Mouse (Mus musculus) G1E (cell line): ENCODE measurements around the gene Ccser1. TPM values are rescaled to one million over a fixed set of nuclear protein-coding genes. Genes with fewer than 3 reads are reported as not detected.

Experiments
- ATAC-seq: 2 replicates; pipeline ENCODE4 v1.8.0; 2016; ENCODE audit warnings: mild to moderate bottlenecking; ENCODE audit not compliant: insufficient number of reproducible peaks, poor library complexity, low FRiP score, severe bottlenecking; ENCODE audit errors: extremely low read depth
- DNase-seq: peaks from one replicate; pipeline ENCODE4 v3.0.0; 2012; ENCODE audit warnings: low spot score
- H3K27me3 ChIP-seq: 2 replicates; pipeline ENCODE4 v1.6.1; 2012; ENCODE audit warnings: mild to moderate bottlenecking, low read length, inconsistent platforms; ENCODE audit not compliant: insufficient read depth
- H3K36me3 ChIP-seq: replicated peaks from 2 replicates; pipeline ENCODE3; 2012; ENCODE audit warnings: mild to moderate bottlenecking, inconsistent platforms
- H3K4me1 ChIP-seq: 2 replicates; pipeline ENCODE4 v1.6.1; 2012; ENCODE audit warnings: low read depth, low read length, inconsistent platforms, mixed read lengths; ENCODE audit not compliant: insufficient read depth
- H3K4me3 ChIP-seq: 2 replicates; pipeline ENCODE4 v1.5.1; 2012; ENCODE audit warnings: low read depth, mild to moderate bottlenecking, inconsistent platforms, low read length, moderate library complexity, mixed read lengths
- H3K9me3 ChIP-seq: replicated peaks from 2 replicates; pipeline ENCODE4 v1.6.1; 2012; ENCODE audit warnings: inconsistent platforms
- CTCF ChIP-seq: IDR thresholded peaks from 2 replicates; pipeline ENCODE4 v1.5.1; 2012; ENCODE audit warnings: low read depth, low read length, inconsistent platforms, mixed read lengths
- GATA1 ChIP-seq: IDR thresholded peaks from 2 replicates; pipeline ENCODE4 v1.6.1; 2012; ENCODE audit warnings: borderline replicate concordance, low read length, inconsistent platforms, mixed read lengths
- GATA2 ChIP-seq: IDR thresholded peaks from 2 replicates; pipeline ENCODE4 v1.6.1; 2012; ENCODE audit warnings: low read depth, low read length, inconsistent platforms, borderline replicate concordance
- POLR2AphosphoS5 ChIP-seq: IDR thresholded peaks from 2 replicates; pipeline ENCODE4 v1.6.1; 2012; ENCODE audit warnings: low read depth, low read length, inconsistent platforms; ENCODE audit not compliant: insufficient replicate concordance
- TAL1 ChIP-seq: conservative IDR thresholded peaks from 2 replicates; pipeline ENCODE4 v1.6.1; 2012; ENCODE audit warnings: low read depth, low read length, inconsistent platforms, mixed read lengths
- polyA plus RNA-seq: library from polyadenylated mRNA; stranded (reverse); fragments of >175 nt; gene quantifications from 2 replicates; pipeline ENCODE4 v1.2.3, GENCODE M21; 2012
- total RNA-seq, 2 experiments: library from RNA; stranded (forward) in 1 of 2; stranded (reverse) in 1 of 2; fragments of 200-1000 nt in 1 of 2; fragments of >200 nt in 1 of 2; fragmentation: Nextera tagmentation in 1 of 2; gene quantifications; 2 replicates each; pipeline ENCODE4 v1.2.3; 2014 to 2017

Gene Ccser1
- total and polyA plus RNA-seq, 3 experiments = 0.11 TPM; not detected in 2

GRCm38 (mm10) chr6:61233060-61233459 is 52.9 kb downstream of the Ccser1 start:
- Histone ChIP-seq H3K9me3 (no peaks in the 10 kb centered on the region), H3K36me3 (no peaks in the 10 kb centered on the region), H3K4me1 (no peaks in the 10 kb centered on the region), H3K27me3 (no peaks in the 10 kb centered on the region), H3K4me3 (no peak overlapping the region)
- DNase-seq (no peak), ATAC-seq (no peak)
- TF ChIP-seq GATA2 (no peak), CTCF (no peak), TAL1 (no peak), GATA1 (no peak), POLR2AphosphoS5 (no peak)

- TF ChIP-seq CTCF = no peak
- DNase-seq (no peak), ATAC-seq (no peak)
- H3K4me1 ChIP-seq = no peaks in the 10 kb centered on the region
- H3K27me3 ChIP-seq = no peaks in the 10 kb centered on the region
- no peaks in the 10 kb centered on the region for H3K36me3 ChIP-seq
- H3K9me3 ChIP-seq = no peaks in the 10 kb centered on the region
- no peak overlapping the region for H3K4me3 ChIP-seq
Measured at GRCm38 (mm10) chr6:61233548-61234187, 53.5 kb downstream of the Ccser1 start.

- Histone ChIP-seq H3K27me3 (no peaks in the 10 kb centered on the region), H3K4me3 (no peak overlapping the region)
- DNase-seq = no peak
Measured at GRCm38 (mm10) chr6:61240618-61241017, 60.5 kb downstream of the Ccser1 start.

GRCm38 (mm10) chr6:61242556-61242955 is 62.4 kb downstream of the Ccser1 start:
- no peaks in the 10 kb centered on the region for H3K27me3 ChIP-seq
- H3K36me3 ChIP-seq = no peaks in the 10 kb centered on the region
- no peak for TF ChIP-seq GATA2
- TF ChIP-seq CTCF = no peak
- ATAC-seq (no peak), DNase-seq (no peak)
- H3K9me3 ChIP-seq = no peaks in the 10 kb centered on the region
- H3K4me1 ChIP-seq = no peaks in the 10 kb centered on the region
- no peak overlapping the region for H3K4me3 ChIP-seq

More at GRCm38 (mm10) chr6:61240618-61241017, 60.5 kb downstream of the Ccser1 start:
- Histone ChIP-seq H3K9me3 (no peaks in the 10 kb centered on the region), H3K36me3 (no peaks in the 10 kb centered on the region), H3K4me1 (no peaks in the 10 kb centered on the region)
- no peak for ATAC-seq
- no peak for TF ChIP-seq CTCF
- TF ChIP-seq GATA2 = no peak
- TF ChIP-seq GATA1 = no peak
- no peak for TF ChIP-seq POLR2AphosphoS5
- TF ChIP-seq TAL1 = no peak

GRCm38 (mm10) chr6:61246523-61246922 is 66.4 kb downstream of the Ccser1 start:
- Histone ChIP-seq H3K4me3 (no peak overlapping the region), H3K9me3 (no peaks in the 10 kb centered on the region), H3K36me3 (no peaks in the 10 kb centered on the region), H3K4me1 (no peaks in the 10 kb centered on the region), H3K27me3 (no peaks in the 10 kb centered on the region)
- TF ChIP-seq POLR2AphosphoS5 = no peak
- TF ChIP-seq TAL1 = no peak
- TF ChIP-seq GATA1 = no peak
- no peak for TF ChIP-seq CTCF
- no peak for DNase-seq
- no peak for ATAC-seq

GRCm38 (mm10) chr6:61247842-61248472 is 67.8 kb downstream of the Ccser1 start:
- no peak for ATAC-seq
- no peak for TF ChIP-seq GATA1
- TF ChIP-seq TAL1 = no peak
- no peak for TF ChIP-seq CTCF
- no peak for TF ChIP-seq POLR2AphosphoS5
- H3K4me1 ChIP-seq = no peaks in the 10 kb centered on the region

More at GRCm38 (mm10) chr6:61247842-61248472, 67.8 kb downstream of the Ccser1 start:
- Histone ChIP-seq H3K4me3 (no peak overlapping the region), H3K36me3 (no peaks in the 10 kb centered on the region), H3K9me3 (no peaks in the 10 kb centered on the region), H3K27me3 (no peaks in the 10 kb centered on the region)
- no peak for DNase-seq
